Mouse (Mus musculus) neural tube, embryonic 11.5 days (tissue): ENCODE measurements around the gene Scaf11. TPM values are rescaled to one million over a fixed set of nuclear protein-coding genes. Genes with fewer than 3 reads are reported as not detected.

ENCODE experiments used
- ATAC-seq: fragments of 200-750 bp; cut with Nextera tagmentation; 2 replicates; pipeline ENCODE4 v1.8.0; 2017; ENCODE audit warnings: moderate number of reproducible peaks, mild to moderate bottlenecking, moderate TSS enrichment, moderate library complexity; ENCODE audit not compliant: insufficient read depth, low FRiP score, low TSS enrichment
- DNase-seq: peaks from one replicate; pipeline ENCODE4 v3.0.0-alpha.2; 2015; ENCODE audit warnings: low spot score
- H3K27ac ChIP-seq: fragments of 300-500 bp; sonication (generic); 2 replicates; pipeline ENCODE4 v1.5.1; 2014; ENCODE audit warnings: low read depth, mild to moderate bottlenecking, low read length
- H3K27me3 ChIP-seq: fragments of 300-500 bp; sonication (generic); 2 replicates; pipeline ENCODE4 v1.6.1; 2014; ENCODE audit warnings: mild to moderate bottlenecking, low read length, mixed read lengths; ENCODE audit not compliant: control insufficient read depth, insufficient read depth
- H3K36me3 ChIP-seq: fragments of 300-500 bp; sonication (generic); 2 replicates; pipeline ENCODE4 v1.6.1; 2014; ENCODE audit warnings: mild to moderate bottlenecking, low read length, moderate library complexity, mixed read lengths; ENCODE audit not compliant: control insufficient read depth, insufficient read depth
- H3K4me1 ChIP-seq: fragments of 300-500 bp; sonication (generic); 2 replicates; pipeline ENCODE4 v1.6.1; 2014; ENCODE audit warnings: low read length, mixed read lengths; ENCODE audit not compliant: control insufficient read depth, insufficient read depth
- H3K4me2 ChIP-seq: fragments of 300-500 bp; sonication (generic); 2 replicates; pipeline ENCODE4 v1.6.1; 2014; ENCODE audit warnings: low read depth, mild to moderate bottlenecking, moderate library complexity
- H3K4me3 ChIP-seq: fragments of 300-500 bp; sonication (generic); 2 replicates; pipeline ENCODE4 v1.5.1; 2014; ENCODE audit warnings: low read depth, low read length
- H3K9ac ChIP-seq: fragments of 300-500 bp; sonication (generic); 2 replicates; pipeline ENCODE4 v1.6.1; 2014; ENCODE audit warnings: mild to moderate bottlenecking, low read length
- H3K9me3 ChIP-seq: fragments of 300-500 bp; sonication (generic); 2 replicates; pipeline ENCODE4 v1.6.1; 2016; ENCODE audit warnings: low read length; ENCODE audit not compliant: control insufficient read depth
- WGBS: fragments of 180-500 bp; shearing (Covaris S2); extraction: QIAGEN DNeasy Blood & Tissue Kit; methylation state at CpG from one replicate; pipeline ENCODE4 v1.1.7; 2014; 5-methylcytosine and 5-hydroxymethylcytosine counted together
- polyA plus RNA-seq: library from polyadenylated mRNA; unstranded; fragments of >200 nt; fragmentation: Nextera tagmentation; extraction: Ambion mirVana; gene quantifications from 2 replicates; pipeline ENCODE4 v1.2.1, GENCODE M21; 2014

Scaf11 gene
- polyA plus RNA-seq, 1 experiment from 2014 or later = 96.8 TPM

DNA sequence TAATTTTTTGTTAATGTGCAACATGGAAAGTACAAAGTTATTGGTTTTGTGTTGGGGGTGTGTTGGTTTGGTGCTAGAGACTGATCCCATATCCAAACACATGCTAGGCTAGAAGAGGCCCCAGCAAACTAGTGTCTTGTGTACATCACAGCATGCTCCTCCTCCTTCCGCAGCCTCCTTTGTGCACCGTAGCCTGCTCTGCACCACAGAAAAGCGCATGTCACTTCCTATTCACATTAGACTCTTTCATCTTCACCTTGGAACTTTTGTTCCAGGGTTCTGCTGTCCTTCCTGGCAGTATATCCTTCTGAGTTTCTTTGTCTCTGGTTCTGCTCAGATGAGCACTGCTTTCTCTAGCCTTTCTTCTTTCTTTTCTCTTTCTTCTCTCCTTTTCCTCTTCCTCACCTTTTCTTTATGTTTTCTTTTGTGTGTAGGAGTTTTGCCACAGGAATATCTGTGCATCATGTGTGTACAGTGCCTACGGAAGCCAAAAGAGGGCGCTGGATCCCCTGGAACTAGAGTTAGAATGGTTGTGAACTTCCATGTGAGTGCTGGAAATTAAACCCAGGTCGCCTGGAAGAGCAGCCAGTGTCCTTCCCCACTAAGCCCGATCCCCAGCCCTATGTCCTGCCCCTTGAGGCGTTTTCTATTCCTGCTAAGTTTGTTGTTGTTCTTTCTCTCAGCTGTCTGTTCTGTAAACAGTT lies 63.9 kb downstream of the Scaf11 start:
- Histone ChIP-seq H3K4me2 (no peak overlapping the region), H3K9ac (no peak overlapping the region), H3K27ac (no peak overlapping the region), H3K9me3 (no peaks in the 10 kb centered on the region), H3K4me1 (no peaks in the 10 kb centered on the region), H3K4me3 (no peak overlapping the region), H3K27me3 (no peaks in the 10 kb centered on the region), H3K36me3 (peaks cover 13% of the 10 kb centered on the region)
- 82% methylated on average over 8 of the region's 8 CpGs for WGBS
- ATAC-seq = no peak
- no peak for DNase-seq

GRCm38 (mm10) chr15:96395071-96395470 lies 65.6 kb downstream of the Scaf11 start:
- Histone ChIP-seq H3K9ac (no peak overlapping the region), H3K4me1 (no peaks in the 10 kb centered on the region), H3K4me2 (no peak overlapping the region), H3K36me3 (peaks cover 13% of the 10 kb centered on the region), H3K27ac (no peak overlapping the region), H3K4me3 (no peak overlapping the region), H3K27me3 (no peaks in the 10 kb centered on the region), H3K9me3 (no peaks in the 10 kb centered on the region)
- ATAC-seq (no peak), DNase-seq (no peak)
- 92% methylated on average over 6 of the region's 6 CpGs for WGBS

DNA sequence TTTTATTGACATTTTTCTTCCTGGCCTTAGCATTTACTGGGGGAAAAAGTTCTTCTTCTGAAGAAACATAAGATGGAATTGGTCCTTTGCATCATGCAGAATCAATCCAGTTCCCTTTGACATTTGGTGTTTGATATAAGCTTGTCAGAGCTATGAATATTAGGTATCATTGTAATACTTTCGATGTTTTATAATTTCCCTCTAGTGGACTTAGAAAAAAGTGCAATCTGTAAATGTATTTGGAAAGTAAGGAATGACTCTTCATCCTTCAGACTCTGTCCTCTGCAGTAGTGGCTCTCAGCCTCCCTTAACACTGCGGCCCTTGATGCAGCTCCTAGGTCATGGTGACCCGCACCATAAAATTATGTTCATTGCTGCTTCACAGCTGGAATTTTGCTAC lies 67.8 kb downstream of the Scaf11 start:
- Histone ChIP-seq H3K27ac (no peak overlapping the region), H3K9ac (no peak overlapping the region), H3K4me3 (no peak overlapping the region), H3K4me1 (no peaks in the 10 kb centered on the region), H3K36me3 (peaks cover 13% of the 10 kb centered on the region), H3K27me3 (no peaks in the 10 kb centered on the region), H3K9me3 (no peaks in the 10 kb centered on the region), H3K4me2 (no peak overlapping the region)
- DNase-seq (no peak), ATAC-seq (no peak)
- 95% methylated on average over 3 of the region's 3 CpGs for WGBS

DNA sequence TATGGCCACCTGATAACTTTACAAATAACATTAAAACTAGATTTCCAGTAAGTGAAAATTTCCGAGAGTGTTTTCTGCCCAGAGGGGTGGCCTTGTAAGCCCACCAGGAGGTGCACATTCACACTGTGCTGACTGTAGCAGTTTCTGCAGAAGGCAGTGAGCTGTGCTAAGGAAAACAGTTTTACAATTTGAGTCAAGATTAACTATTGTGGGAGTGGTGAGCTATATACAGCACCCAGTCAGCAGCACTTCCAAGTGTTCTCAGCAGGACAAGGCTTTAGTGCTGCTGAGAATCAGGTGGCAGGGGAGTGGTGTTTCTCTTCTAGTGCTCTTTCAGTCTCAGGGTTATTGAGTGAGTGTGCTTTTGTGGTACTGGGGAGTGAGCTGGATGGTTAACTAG lies 72.1 kb downstream of the Scaf11 start:
- H3K4me2 ChIP-seq = no peak overlapping the region
- peaks cover 3% of the 10 kb centered on the region for H3K36me3 ChIP-seq
- no peak for ATAC-seq
- no peaks in the 10 kb centered on the region for H3K27me3 ChIP-seq
- no peaks in the 10 kb centered on the region for H3K4me1 ChIP-seq
- DNase-seq = no peak
- no peak overlapping the region for H3K27ac ChIP-seq
- no peaks in the 10 kb centered on the region for H3K9me3 ChIP-seq
- WGBS = 74% methylated on average over 1 of the region's 1 CpGs
- H3K4me3 ChIP-seq = no peak overlapping the region
- H3K9ac ChIP-seq = no peak overlapping the region

- Histone ChIP-seq H3K9ac (no peak overlapping the region), H3K4me2 (no peak overlapping the region), H3K27me3 (no peaks in the 10 kb centered on the region), H3K36me3 (no peaks in the 10 kb centered on the region), H3K4me1 (no peaks in the 10 kb centered on the region), H3K27ac (no peak overlapping the region), H3K4me3 (no peak overlapping the region), H3K9me3 (no peaks in the 10 kb centered on the region)
- WGBS = 90% methylated on average over 11 of the region's 11 CpGs
- DNase-seq (no peak), ATAC-seq (no peak)
These were observed 78.4 kb downstream of the Scaf11 start for GRCm38 (mm10) chr15:96382223-96382622.

GRCm38 (mm10) chr15:96377701-96378100 lies 82.9 kb downstream of the Scaf11 start:
- Histone ChIP-seq H3K4me1 (no peaks in the 10 kb centered on the region), H3K4me3 (no peak overlapping the region), H3K36me3 (no peaks in the 10 kb centered on the region), H3K27ac (no peak overlapping the region), H3K4me2 (no peak overlapping the region), H3K9ac (no peak overlapping the region), H3K27me3 (no peaks in the 10 kb centered on the region), H3K9me3 (no peaks in the 10 kb centered on the region)
- DNase-seq (no peak), ATAC-seq (no peak)
- WGBS = 97% methylated on average over 7 of the region's 7 CpGs

DNA sequence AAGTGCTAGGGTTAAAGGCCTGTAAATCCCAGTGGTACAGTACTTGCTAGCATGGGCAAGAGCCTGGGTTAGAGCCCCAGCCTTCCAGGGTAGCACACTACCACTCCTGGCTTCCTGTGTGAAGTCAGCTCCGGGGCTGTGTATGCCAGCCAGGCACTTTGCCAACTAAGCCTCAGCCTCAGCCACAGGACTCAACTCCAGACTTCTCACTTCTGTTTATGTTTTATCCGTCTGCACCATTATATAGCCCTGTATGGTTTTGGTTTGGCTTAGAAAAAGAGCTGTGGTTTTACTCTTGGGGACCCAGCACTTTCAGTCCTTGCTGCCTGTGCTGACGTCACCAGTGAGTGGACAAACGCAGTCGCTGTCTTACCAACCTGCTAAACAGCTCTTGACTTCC lies 83.4 kb downstream of the Scaf11 start:
- H3K4me1 ChIP-seq = no peaks in the 10 kb centered on the region
- ATAC-seq (no peak), DNase-seq (no peak)
- H3K4me3 ChIP-seq = no peak overlapping the region
- no peak overlapping the region for H3K9ac ChIP-seq
- 93% methylated on average over 5 of the region's 5 CpGs for WGBS
- no peak overlapping the region for H3K27ac ChIP-seq
- H3K4me2 ChIP-seq = no peak overlapping the region
- H3K27me3 ChIP-seq = no peaks in the 10 kb centered on the region
- H3K36me3 ChIP-seq = peaks cover 2% of the 10 kb centered on the region; the same call in 1 of the 2 replicates
- H3K9me3 ChIP-seq = no peaks in the 10 kb centered on the region

- Histone ChIP-seq H3K27ac (no peak overlapping the region), H3K4me1 (no peaks in the 10 kb centered on the region), H3K27me3 (no peaks in the 10 kb centered on the region), H3K9me3 (no peaks in the 10 kb centered on the region), H3K36me3 (peaks cover 6% of the 10 kb centered on the region; the same call in 1 of the 2 replicates), H3K4me2 (no peak overlapping the region), H3K9ac (no peak overlapping the region), H3K4me3 (no peak overlapping the region)
- 92% methylated on average over 2 of the region's 2 CpGs for WGBS
- DNase-seq = no peak
- ATAC-seq = no peak
These were observed 84.4 kb downstream of the Scaf11 start for GRCm38 (mm10) chr15:96376214-96376613.

- ATAC-seq = no peak
- 89% methylated on average over 5 of the region's 5 CpGs for WGBS
- H3K36me3 ChIP-seq = peaks cover 20% of the 10 kb centered on the region
These were observed 87.5 kb downstream of the Scaf11 start for GRCm38 (mm10) chr15:96373161-96373560.

More at GRCm38 (mm10) chr15:96373161-96373560, 87.5 kb downstream of the Scaf11 start:
- Histone ChIP-seq H3K4me2 (no peak overlapping the region), H3K9me3 (no peaks in the 10 kb centered on the region), H3K9ac (no peak overlapping the region), H3K27me3 (no peaks in the 10 kb centered on the region), H3K4me3 (no peak overlapping the region), H3K27ac (no peak overlapping the region), H3K4me1 (no peaks in the 10 kb centered on the region)
- DNase-seq = no peak
